Mouse (Mus musculus): ENCODE measurements around the gene Atxn2l. TPM values are rescaled to one million over a fixed set of nuclear protein-coding genes. Genes with fewer than 3 reads are reported as not detected.
A peak's percentile ranks its signal among the peaks of the same experiment; 100 is the strongest.
"Not testable (repeated sequence)": the region's sequence is repeated elsewhere in the genome, so short reads cannot be mapped to it uniquely, and the experiment has no call there.

Atxn2l gene
- polyA plus RNA-seq, 1 experiment, result 208 TPM

DNA sequence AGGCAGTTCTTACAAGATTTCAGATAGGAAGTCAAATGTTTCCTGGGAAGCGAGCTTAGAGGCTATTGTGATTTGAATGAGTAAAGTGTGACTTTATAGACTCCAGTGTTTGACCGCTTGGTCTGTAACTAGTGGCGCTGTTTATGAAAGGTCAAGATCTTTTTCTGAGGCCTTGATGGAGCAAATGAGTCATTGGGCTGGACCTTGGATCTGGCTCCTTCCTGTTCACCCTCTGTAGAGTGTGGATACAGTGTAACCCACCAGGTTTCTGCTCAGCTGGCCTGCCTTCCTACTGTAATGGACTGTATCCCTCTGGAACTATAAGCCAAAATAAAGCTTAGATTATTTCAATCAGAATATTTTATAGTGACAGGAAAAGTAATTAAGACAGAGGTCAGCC, 8.1 kb upstream of the Atxn2l start:
- no peak for TF ChIP-seq CTCF (IDR thresholded peaks at IDR 0.05; ENCODE audit: borderline replicate concordance, extremely low read depth, insufficient read depth, insufficient read length)
- no peak for TF ChIP-seq POLR2A (IDR thresholded peaks at IDR 0.05; ENCODE audit: borderline replicate concordance, extremely low read depth, insufficient read depth, insufficient read length, poor library complexity, severe bottlenecking)
- no peak for DNase-seq (ENCODE audit: low read depth)

DNA sequence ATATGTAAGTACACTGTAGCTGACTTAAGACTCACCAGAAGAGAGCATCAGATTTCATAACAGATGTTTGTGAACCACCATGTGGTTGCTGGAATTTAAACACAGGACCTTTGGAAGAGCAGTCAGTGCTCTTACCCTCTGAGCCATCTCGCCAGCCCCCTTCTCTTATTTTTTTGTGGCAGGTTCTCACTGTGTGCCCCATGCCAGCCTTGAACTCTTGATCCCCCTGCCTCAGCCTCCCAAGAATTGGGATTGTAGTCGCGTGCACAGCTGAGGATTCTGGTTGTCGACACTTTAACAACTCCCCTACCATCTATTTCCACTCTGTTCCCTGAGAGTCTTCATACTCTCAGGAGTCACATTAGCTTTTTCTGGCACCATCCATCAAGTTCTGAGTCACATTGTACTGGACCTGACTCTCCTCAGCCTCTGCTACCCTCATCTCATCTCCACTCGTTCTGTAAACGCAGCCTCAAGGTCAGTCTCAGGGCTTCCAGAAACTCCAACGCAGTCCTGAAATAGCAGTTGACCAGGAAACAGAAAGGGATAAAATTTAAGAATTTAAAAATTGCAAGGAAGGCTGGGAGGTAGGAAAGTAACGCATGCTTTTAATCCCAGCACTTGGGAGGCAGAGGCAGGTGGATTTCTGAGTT, 4.0 kb upstream of the Atxn2l start:
- TF ChIP-seq CTCF (IDR thresholded peaks at IDR 0.05; ENCODE audit: borderline replicate concordance, extremely low read depth, insufficient read depth, insufficient read length) (no peak), POLR2A (IDR thresholded peaks at IDR 0.05; ENCODE audit: borderline replicate concordance, extremely low read depth, insufficient read depth, insufficient read length, poor library complexity, severe bottlenecking) (no peak)
- no peak for DNase-seq (ENCODE audit: low read depth)

DNA sequence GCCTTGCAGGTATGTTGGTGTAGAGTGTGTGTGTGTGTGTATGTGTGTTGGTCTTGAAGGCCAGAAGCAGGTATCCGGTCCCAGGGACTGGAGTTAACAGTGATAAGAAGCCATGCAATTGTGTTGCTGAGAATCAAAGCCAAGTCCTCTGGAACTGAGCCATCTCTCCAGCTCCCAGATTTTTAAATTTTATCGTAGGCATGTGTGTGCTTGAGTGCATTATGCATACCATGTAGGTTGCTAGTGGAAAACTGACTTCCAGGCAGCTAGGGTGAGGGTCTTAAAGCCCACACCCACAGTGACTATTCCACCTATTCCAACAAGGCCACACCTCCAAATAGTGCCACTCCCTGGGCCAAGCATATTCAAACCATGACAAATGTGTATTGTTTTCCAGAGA, 1.7 kb upstream of the Atxn2l start:
- DNase-seq (ENCODE audit: low read depth), result no peak
- no peak for TF ChIP-seq POLR2A (IDR thresholded peaks at IDR 0.05; ENCODE audit: borderline replicate concordance, extremely low read depth, insufficient read depth, insufficient read length, poor library complexity, severe bottlenecking)
- no peak for TF ChIP-seq CTCF (IDR thresholded peaks at IDR 0.05; ENCODE audit: borderline replicate concordance, extremely low read depth, insufficient read depth, insufficient read length)

DNA sequence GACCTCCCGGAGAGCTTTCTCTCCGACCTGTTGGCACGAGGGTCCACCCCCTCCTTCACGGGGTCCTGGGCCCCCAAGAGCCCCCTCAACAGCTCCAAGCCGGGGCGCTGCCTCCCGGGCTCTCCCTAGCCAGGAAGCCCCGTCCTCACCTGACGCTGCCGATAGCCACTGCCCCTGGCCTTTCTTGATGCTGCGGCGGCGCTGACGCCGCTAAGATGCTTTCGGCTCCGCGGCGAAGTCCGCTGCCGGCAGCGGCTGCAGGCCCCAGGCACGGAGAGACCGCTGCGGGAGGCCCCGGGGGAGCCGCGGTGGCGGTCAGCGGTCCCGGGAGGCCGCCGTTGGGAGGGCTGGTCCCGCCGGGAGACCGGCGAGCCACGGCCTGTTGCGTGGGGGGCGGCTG, 486 bp downstream of the Atxn2l start:
- DNase-seq (ENCODE audit: low read depth), result no peak
- TF ChIP-seq POLR2A (IDR thresholded peaks at IDR 0.05; ENCODE audit: borderline replicate concordance, extremely low read depth, insufficient read depth, insufficient read length, poor library complexity, severe bottlenecking), result no peak
- no peak for TF ChIP-seq CTCF (IDR thresholded peaks at IDR 0.05; ENCODE audit: borderline replicate concordance, extremely low read depth, insufficient read depth, insufficient read length)

DNA sequence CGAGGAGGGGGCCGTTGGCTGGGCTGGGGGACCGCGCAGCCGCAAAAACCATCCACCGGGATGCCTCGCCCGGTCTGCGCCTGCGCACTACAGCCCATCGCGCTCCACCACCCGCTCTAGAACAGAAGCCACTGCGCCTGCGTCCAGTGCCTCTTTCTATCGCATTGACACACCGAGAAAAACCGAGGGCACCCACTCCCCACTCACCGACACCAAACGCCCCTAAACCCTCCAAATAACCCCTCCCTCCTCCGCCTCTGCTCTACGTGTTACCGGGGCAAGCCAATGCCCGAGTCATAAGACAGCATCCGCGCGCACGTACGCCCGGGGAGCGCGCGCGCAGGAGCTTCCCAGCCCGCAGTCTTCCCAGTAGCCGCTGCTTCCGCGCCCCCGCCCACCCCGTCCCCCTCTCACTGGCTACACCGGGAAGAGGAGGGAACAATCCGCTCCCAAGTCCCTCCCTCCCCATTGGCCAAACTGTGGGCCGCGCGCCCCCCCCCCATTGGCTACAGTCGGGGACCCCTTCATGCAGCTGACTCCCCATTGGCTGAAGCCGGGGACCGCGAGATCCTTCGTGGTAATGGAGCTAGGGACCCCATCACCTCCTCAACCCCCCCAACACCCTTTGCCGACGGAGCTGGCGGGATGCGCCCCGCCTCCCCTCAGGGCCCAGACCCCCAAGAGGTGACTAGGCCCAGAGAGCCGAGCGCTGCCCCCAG, 1.1 kb downstream of the Atxn2l start:
- TF ChIP-seq POLR2A (IDR thresholded peaks at IDR 0.05; ENCODE audit: borderline replicate concordance, extremely low read depth, insufficient read depth, insufficient read length, poor library complexity, severe bottlenecking), result peak; percentile 31; the same call in 1 of the 2 replicates
- no peak for TF ChIP-seq CTCF (IDR thresholded peaks at IDR 0.05; ENCODE audit: borderline replicate concordance, extremely low read depth, insufficient read depth, insufficient read length)
- peak; percentile 100 for DNase-seq (ENCODE audit: low read depth)

DNA sequence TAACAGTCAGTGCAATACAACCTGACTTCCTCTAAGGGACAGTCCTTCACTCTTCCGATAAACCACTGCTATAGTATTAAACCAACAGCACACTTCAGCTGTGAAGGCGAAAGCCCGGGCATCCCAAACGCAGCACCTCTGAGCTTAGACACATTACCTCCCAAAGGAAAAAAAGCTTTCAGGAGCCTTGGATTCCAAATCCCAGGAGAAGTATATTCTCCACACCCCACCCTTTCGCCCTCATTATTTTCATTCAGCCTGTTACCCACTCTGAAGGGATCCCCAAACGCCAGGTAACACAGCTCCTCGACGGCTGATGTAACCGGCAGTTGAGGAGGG, 1.6 kb downstream of the Atxn2l start:
- DNase-seq (ENCODE audit: low read depth), result no peak
- TF ChIP-seq POLR2A (IDR thresholded peaks at IDR 0.05; ENCODE audit: borderline replicate concordance, extremely low read depth, insufficient read depth, insufficient read length, poor library complexity, severe bottlenecking) (no peak), CTCF (IDR thresholded peaks at IDR 0.05; ENCODE audit: borderline replicate concordance, extremely low read depth, insufficient read depth, insufficient read length) (no peak)

DNA sequence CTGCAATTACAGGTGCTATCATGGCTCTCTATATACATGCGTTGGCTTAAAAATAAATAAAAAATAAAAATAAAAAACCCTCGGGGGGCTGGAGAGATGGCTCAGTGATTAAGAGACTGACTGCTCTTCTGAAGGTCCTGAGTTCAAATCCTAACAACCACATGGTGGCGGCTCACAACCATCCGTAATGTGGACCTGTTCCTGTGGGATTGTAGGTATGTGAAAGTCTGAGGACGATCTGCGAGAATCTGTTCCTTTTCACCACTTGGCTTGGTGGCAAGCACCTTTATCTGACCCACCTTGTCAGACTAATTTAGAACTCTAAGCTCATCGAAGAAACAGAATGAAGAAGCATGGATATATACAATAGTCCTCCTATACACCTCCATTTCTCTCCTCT, 3.8 kb downstream of the Atxn2l start:
- DNase-seq (ENCODE audit: low read depth), result no peak
- TF ChIP-seq CTCF (IDR thresholded peaks at IDR 0.05; ENCODE audit: borderline replicate concordance, extremely low read depth, insufficient read depth, insufficient read length) (no peak), POLR2A (IDR thresholded peaks at IDR 0.05; ENCODE audit: borderline replicate concordance, extremely low read depth, insufficient read depth, insufficient read length, poor library complexity, severe bottlenecking) (no peak)

DNA sequence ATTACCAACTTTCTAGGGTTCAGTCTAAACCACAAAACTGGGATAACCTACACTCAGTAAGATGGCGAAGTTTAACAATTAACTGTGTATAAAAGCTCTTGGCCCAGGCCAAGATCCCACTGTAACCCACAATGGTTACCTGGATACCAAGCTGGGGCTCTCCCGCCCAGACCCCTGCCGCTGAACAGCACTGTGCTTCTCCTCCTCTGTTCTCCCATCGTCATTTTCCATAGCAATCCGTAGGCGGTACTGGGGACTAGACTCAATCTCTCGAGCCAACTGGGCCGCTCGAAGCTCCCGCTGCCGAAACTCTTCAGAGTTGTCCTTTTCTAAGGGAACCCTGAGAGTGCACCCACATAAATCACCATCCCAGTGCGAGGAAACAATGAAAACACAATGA, 5.3 kb downstream of the Atxn2l start:
- DNase-seq (ENCODE audit: low read depth), result no peak
- TF ChIP-seq CTCF (IDR thresholded peaks at IDR 0.05; ENCODE audit: borderline replicate concordance, extremely low read depth, insufficient read depth, insufficient read length) (no peak), POLR2A (IDR thresholded peaks at IDR 0.05; ENCODE audit: borderline replicate concordance, extremely low read depth, insufficient read depth, insufficient read length, poor library complexity, severe bottlenecking) (no peak)

DNA sequence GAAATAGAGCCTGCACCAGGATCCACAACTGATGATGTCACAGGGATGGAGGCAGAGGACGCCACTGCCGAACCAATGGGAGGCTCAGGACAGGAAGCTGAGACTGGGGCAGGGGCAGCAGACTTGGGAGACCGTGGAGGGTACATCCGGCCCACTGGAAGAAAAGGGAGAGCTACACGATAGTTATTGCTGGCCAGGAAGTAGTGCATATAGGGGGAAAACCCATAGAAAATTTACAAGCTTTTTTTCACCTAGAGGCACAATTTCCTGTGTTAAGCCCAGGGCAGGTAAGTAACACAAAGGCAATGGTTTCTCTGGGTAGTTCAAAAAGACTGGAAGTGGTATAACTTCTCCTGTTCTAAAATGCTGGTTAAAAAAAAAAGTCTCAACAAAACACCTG, 6.8 kb downstream of the Atxn2l start:
- DNase-seq (ENCODE audit: low read depth), result no peak
- TF ChIP-seq CTCF (IDR thresholded peaks at IDR 0.05; ENCODE audit: borderline replicate concordance, extremely low read depth, insufficient read depth, insufficient read length) (no peak), POLR2A (IDR thresholded peaks at IDR 0.05; ENCODE audit: borderline replicate concordance, extremely low read depth, insufficient read depth, insufficient read length, poor library complexity, severe bottlenecking) (no peak)

DNA sequence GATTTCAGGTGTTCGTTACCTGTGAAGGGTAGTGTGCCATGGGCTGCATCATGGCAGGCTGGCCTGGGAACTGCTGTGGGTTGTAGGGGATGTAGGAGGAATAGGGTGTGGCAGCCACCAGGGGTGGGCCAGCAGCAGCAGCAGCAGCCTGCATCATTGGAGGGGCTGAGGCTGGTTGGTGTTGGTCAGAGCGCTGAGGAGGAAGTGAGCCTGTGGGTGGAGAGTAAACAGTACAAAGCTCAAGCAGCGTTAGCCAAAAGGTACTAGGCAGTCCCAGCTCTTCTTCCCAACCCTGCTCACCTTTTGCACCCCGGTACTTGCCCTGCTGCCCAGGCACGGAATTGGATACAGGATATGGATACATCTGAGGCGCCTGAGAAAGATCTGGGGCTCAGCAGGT, 9.1 kb downstream of the Atxn2l start:
- TF ChIP-seq POLR2A (IDR thresholded peaks at IDR 0.05; ENCODE audit: borderline replicate concordance, extremely low read depth, insufficient read depth, insufficient read length, poor library complexity, severe bottlenecking), result no peak
- TF ChIP-seq CTCF (IDR thresholded peaks at IDR 0.05; ENCODE audit: borderline replicate concordance, extremely low read depth, insufficient read depth, insufficient read length), result no peak
- DNase-seq (ENCODE audit: low read depth), result no peak

DNA sequence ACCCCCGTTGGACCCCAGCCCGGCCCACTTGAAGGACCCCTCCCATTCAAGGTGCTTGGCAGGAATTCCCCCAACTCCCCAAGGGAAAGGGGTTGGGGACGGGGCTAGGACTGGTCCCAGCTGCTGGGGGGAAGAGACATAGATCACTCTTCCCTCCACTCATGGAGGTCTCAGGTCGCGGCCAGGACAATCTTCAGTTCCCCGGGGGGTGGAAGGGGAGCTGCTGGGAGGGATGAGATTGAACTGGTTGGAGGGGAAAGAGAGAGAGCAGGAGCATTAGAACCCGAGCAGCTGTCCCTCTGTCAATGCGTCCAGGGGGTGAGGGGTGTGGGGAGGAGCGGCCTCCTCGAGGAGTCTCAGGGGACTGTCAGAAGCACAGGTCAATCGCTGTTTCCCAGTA, 11.3 kb downstream of the Atxn2l start:
- no peak for TF ChIP-seq POLR2A (IDR thresholded peaks at IDR 0.05; ENCODE audit: borderline replicate concordance, extremely low read depth, insufficient read depth, insufficient read length, poor library complexity, severe bottlenecking)
- TF ChIP-seq CTCF (IDR thresholded peaks at IDR 0.05; ENCODE audit: borderline replicate concordance, extremely low read depth, insufficient read depth, insufficient read length), result no peak
- no peak for DNase-seq (ENCODE audit: low read depth)

DNA sequence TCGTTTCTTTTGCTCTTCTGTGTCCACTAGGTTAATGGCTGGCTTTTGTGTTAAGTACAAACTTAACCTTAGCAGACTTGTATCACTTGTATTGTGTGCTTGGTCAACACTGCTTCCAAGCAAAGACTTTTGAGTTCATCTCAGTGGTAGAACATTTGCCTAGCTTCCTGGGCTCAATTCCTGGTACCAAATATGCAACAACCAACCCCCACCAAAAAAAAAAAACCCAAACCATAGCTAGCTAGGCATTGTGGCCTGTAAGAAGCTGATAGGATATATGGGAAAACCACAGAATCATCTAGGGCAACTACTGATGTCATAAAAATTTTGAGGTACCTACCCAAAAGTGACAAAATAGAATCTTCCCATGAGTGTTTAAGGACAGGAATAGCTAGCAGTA, 12.2 kb downstream of the Atxn2l start:
- no peak for TF ChIP-seq POLR2A (IDR thresholded peaks at IDR 0.05; ENCODE audit: borderline replicate concordance, extremely low read depth, insufficient read depth, insufficient read length, poor library complexity, severe bottlenecking)
- TF ChIP-seq CTCF (IDR thresholded peaks at IDR 0.05; ENCODE audit: borderline replicate concordance, extremely low read depth, insufficient read depth, insufficient read length), result no peak
- no peak for DNase-seq (ENCODE audit: low read depth)

DNA sequence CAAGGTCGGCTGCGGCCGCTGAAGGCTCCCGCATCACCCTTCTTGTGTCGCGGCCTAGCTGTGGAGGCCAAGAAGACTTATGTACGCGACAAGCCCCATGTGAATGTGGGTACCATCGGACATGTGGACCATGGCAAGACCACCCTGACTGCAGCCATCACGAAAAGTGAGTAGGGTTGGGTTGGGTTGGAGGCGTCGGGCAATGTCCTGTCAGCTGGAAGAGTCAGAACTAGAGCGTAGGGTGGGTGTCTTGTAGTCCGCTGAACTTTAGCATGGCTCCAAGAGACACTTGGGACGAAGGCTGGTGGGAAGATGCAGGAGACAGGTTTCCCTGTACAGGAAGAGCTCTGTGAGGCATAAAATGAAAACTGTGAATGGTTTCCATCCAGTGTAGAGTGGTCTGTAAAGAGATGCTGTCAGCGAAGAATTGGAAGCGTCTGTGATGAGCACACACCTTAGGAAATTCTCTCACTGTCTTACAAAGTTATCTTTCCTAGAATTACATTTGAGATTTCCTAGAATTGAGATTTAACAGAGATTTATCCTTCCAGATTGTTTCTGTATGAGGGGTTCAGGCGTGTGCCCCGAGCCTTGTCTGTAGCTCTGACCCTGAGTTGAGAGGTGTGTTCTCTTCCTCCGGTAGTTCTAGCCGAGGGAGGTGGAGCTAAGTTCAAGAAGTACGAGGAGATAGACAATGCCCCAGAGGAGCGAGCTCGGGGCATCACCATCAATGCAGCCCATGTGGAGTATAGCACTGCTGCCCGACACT, 15.4 kb downstream of the Atxn2l start:
- not testable (repeated sequence) for DNase-seq (ENCODE audit: low read depth)
